Mouse (Mus musculus): Measurements from ENCODE around the gene Chdh.

- TF ChIP-seq CTCF (IDR thresholded peaks at IDR 0.05; ENCODE audit: extremely low read depth, insufficient read depth, low read length): no peak
- no peak for TF ChIP-seq POLR2A (IDR thresholded peaks at IDR 0.05; ENCODE audit: extremely low read depth, insufficient read depth, low read length)
Measured at GRCm38 (mm10) chr14:30024387-30024786, 15.6 kb downstream of the Chdh start.
